Mouse (Mus musculus): Measurements from ENCODE around the gene Slc2a5. TPM values are rescaled to one million over a fixed set of nuclear protein-coding genes. Genes with fewer than 3 reads are reported as not detected.

Slc2a5 gene
- total RNA-seq, 2 experiments from 2014 or later: 2.0 to 2.4 TPM

Other genes with a start within 250 kb of the Slc2a5 start
- 10 to 100 TPM; 18.9 to 21.1 TPM for gene Spsb1, start 164.2 kb upstream of the Slc2a5 start, total RNA-seq (2021)
- gene H6pd, start 110.3 kb upstream of the Slc2a5 start, total RNA-seq (2021): 10 to 100 TPM; 57.1 to 61.3 TPM
- gene Gpr157, start 31.9 kb upstream of the Slc2a5 start, total RNA-seq (2021): 10 to 100 TPM; 18.8 to 19.2 TPM
- not detected for gene Slc2a7, start 29.7 kb downstream of the Slc2a5 start, total RNA-seq (2021)
- gene Car6, start 82.0 kb downstream of the Slc2a5 start, total RNA-seq (2021): not detected
- 100 to 1,000 TPM; 469 to 474 TPM for gene Eno1, start 117.4 kb downstream of the Slc2a5 start, total RNA-seq (2021)
- 10 to 100 TPM; 53.8 to 56.9 TPM for gene Rere, start 162.4 kb downstream of the Slc2a5 start, total RNA-seq (2021)